Mouse (Mus musculus) liver, postnatal 0 days (tissue): ENCODE measurements at regions not wholly inside any gene's neighbourhood (a gene's known extent, or its start where the extent isn't known, plus 50 kb on each side); places are given as distances from the start of the nearest gene placed in this dataset.

Experiments used
- CTCF ChIP-seq: sonication (generic); IDR thresholded peaks from 2 replicates; pipeline ENCODE4 v1.5.1; 2016; ENCODE audit warnings: antibody characterized with exemption, low read depth
- EP300 ChIP-seq: IDR thresholded peaks from 2 replicates; pipeline ENCODE4 v1.6.1; 2016; ENCODE audit warnings: antibody characterized with exemption, low read depth, mild to moderate bottlenecking

GRCm38 (mm10) chrX:13357149-13357783 is 76.5 kb downstream of the Ddx3x start:
- TF ChIP-seq EP300 (no peak), CTCF (no peak)
